Mouse (Mus musculus) limb, embryonic 13.5 days (tissue): ENCODE measurements around the gene Inpp5f. TPM values are rescaled to one million over a fixed set of nuclear protein-coding genes. Genes with fewer than 3 reads are reported as not detected.
"Not testable (repeated sequence)": the region's sequence is repeated elsewhere in the genome, so short reads cannot be mapped to it uniquely, and the experiment has no call there.

Experiments
- ATAC-seq: fragments of 200-750 bp; cut with Nextera tagmentation; 2 replicates; pipeline ENCODE4 v1.8.0; 2017; ENCODE audit warnings: low read depth, moderate number of reproducible peaks, moderate TSS enrichment; ENCODE audit not compliant: low FRiP score
- H3K27ac ChIP-seq: fragments of 300-500 bp; sonication (generic); 2 replicates; pipeline ENCODE4 v1.5.1; 2015; ENCODE audit warnings: inconsistent platforms, mild to moderate bottlenecking, moderate library complexity
- H3K27me3 ChIP-seq: fragments of 300-500 bp; sonication (generic); 2 replicates; pipeline ENCODE4 v1.6.1; 2015; ENCODE audit warnings: mild to moderate bottlenecking, inconsistent platforms
- H3K36me3 ChIP-seq: fragments of 300-500 bp; sonication (generic); 2 replicates; pipeline ENCODE4 v1.6.1; 2015; ENCODE audit warnings: inconsistent platforms, mild to moderate bottlenecking, moderate library complexity
- H3K4me1 ChIP-seq: fragments of 300-500 bp; sonication (generic); 2 replicates; pipeline ENCODE4 v1.6.1; 2015; ENCODE audit warnings: inconsistent platforms
- H3K4me2 ChIP-seq: fragments of 300-500 bp; sonication (generic); replicated peaks from 2 replicates; pipeline ENCODE4 v1.6.1; 2015; ENCODE audit warnings: inconsistent platforms, mild to moderate bottlenecking, moderate library complexity
- H3K4me3 ChIP-seq: fragments of 300-500 bp; sonication (generic); 2 replicates; pipeline ENCODE4 v1.5.1; 2015; ENCODE audit warnings: moderate library complexity, mild to moderate bottlenecking, inconsistent platforms
- H3K9ac ChIP-seq: fragments of 300-500 bp; sonication (generic); 2 replicates; pipeline ENCODE4 v1.6.1; 2015; ENCODE audit warnings: mild to moderate bottlenecking, inconsistent platforms
- H3K9me3 ChIP-seq: fragments of 300-500 bp; sonication (generic); 2 replicates; pipeline ENCODE4 v1.6.1; 2016; ENCODE audit warnings: inconsistent platforms
- WGBS: fragments of 180-500 bp; shearing (Covaris S2); methylation state at CpG from one replicate; pipeline ENCODE4 v1.1.7; 2015; 5-methylcytosine and 5-hydroxymethylcytosine counted together
- polyA plus RNA-seq: library from polyadenylated mRNA; unstranded; fragments of >200 nt; fragmentation: Nextera tagmentation; extraction: Ambion mirVana; gene quantifications from 2 replicates; pipeline ENCODE4 v1.2.1, GENCODE M21; 2015

Gene Inpp5f
- polyA plus RNA-seq, 1 experiment from 2014 or later: 19.9 TPM

DNA sequence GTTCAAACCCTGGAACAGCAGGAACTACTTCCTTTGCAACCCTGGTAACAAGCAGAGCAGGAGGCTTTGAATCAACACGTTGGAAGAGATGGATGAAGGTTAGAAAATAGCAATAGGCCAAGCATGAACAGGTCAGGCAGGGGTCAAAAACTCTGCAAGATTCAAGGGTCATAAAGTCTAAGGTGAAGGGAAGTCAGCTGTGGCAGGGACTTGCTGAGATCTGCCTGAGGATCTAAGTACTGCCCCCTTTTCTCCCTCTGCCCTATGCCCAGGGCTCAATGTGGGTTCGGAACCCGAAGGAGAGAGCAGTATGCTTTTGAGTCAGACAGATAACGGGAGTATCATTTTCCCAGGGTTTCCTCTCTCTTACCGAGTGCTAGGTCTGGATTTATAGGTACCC lies 9.3 kb upstream of the Inpp5f start:
- Histone ChIP-seq H3K4me2 (no peak overlapping the region), H3K9me3 (peaks cover 3% of the 10 kb centered on the region; the same call in 1 of the 2 replicates), H3K4me1 (no peaks in the 10 kb centered on the region), H3K36me3 (no peaks in the 10 kb centered on the region), H3K9ac (no peak overlapping the region), H3K27ac (no peak overlapping the region), H3K4me3 (no peak overlapping the region), H3K27me3 (no peaks in the 10 kb centered on the region)
- no peak for ATAC-seq
- WGBS: 71% methylated on average over 5 of the region's 5 CpGs

DNA sequence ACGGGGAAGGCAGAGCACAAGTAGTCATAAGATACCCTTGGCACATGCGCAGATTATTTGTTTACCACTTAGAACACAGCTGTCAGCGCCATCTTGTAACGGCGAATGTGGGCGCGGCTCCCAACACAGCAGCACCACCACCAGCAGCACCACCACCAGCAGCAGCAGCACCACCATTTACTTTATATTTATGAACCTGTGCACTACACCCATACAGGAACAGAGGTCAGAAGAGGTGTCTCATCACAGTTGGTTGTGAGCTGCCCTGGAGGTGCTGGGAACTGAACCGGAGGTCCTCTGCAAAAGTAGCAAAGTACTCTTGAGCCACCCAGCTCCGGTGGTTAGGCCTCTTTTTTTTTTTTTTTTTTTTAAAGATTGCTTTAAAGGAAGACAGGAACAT lies 1.2 kb upstream of the Inpp5f start:
- ATAC-seq: not testable (repeated sequence)
- WGBS: 98% methylated on average over 8 of the region's 9 CpGs

GRCm38 (mm10) chr7:128610490-128610889 lies 638 bp upstream of the Inpp5f start:
- Histone ChIP-seq H3K4me3 (peak overlapping the region; percentile 78), H3K27ac (0 out of 2 replicates have a peak overlapping the region, but pooled peaks have one; percentile 24), H3K27me3 (no peaks in the 10 kb centered on the region), H3K4me2 (peak overlapping the region; percentile 80), H3K9ac (no peak overlapping the region), H3K9me3 (no peaks in the 10 kb centered on the region), H3K36me3 (no peaks in the 10 kb centered on the region), H3K4me1 (peaks cover 14% of the 10 kb centered on the region)
- no peak for ATAC-seq
- 86% methylated on average over 6 of the region's 6 CpGs for WGBS

More for the DNA sequence above, 1.2 kb upstream of the Inpp5f start:
- not testable (repeated sequence) for H3K27ac ChIP-seq, H3K9me3 ChIP-seq, H3K27me3 ChIP-seq, H3K4me2 ChIP-seq, H3K4me3 ChIP-seq, H3K9ac ChIP-seq, H3K36me3 ChIP-seq
- peaks cover 14% of the 10 kb centered on the region for H3K4me1 ChIP-seq

DNA sequence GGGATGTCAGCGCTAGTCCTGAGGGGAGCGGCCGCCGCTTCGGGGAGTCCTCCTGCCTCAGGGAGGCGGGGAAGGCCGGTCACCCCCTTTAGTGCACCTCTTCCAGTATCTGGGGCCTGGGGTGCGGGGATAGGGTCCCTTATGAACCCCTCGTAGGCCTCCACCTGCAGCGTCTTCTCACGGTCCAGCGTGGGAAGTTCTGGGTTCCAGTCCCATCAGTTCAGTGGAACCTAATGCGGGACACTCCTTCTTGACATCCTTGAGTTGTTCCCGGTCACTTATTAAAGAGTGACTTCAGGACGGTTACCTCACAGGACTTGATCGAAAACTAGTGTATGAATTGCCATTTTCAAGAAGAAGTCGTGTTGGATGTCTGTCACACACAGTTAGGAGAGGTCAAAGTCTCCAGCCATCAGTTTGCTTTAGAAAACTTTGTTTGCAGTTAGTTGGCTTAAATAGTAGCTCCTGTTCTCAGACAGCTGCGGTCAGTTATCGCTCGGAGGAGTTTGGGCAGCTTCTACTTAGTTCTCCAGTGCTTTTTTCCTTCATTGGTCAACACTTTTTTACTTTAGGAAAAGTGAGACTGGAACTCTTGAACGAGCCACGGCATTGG lies 777 bp downstream of the Inpp5f start:
- WGBS: 19% methylated on average over 22 of the region's 22 CpGs
- Histone ChIP-seq H3K9ac (peak overlapping the region; percentile 86), H3K36me3 (no peaks in the 10 kb centered on the region), H3K27me3 (no peaks in the 10 kb centered on the region), H3K4me1 (peaks cover 14% of the 10 kb centered on the region), H3K4me2 (peak overlapping the region; percentile 80), H3K4me3 (peak overlapping the region; percentile 78), H3K27ac (peak overlapping the region; percentile 70; the same call in 1 of the 2 replicates), H3K9me3 (no peaks in the 10 kb centered on the region)
- ATAC-seq: no peak

DNA sequence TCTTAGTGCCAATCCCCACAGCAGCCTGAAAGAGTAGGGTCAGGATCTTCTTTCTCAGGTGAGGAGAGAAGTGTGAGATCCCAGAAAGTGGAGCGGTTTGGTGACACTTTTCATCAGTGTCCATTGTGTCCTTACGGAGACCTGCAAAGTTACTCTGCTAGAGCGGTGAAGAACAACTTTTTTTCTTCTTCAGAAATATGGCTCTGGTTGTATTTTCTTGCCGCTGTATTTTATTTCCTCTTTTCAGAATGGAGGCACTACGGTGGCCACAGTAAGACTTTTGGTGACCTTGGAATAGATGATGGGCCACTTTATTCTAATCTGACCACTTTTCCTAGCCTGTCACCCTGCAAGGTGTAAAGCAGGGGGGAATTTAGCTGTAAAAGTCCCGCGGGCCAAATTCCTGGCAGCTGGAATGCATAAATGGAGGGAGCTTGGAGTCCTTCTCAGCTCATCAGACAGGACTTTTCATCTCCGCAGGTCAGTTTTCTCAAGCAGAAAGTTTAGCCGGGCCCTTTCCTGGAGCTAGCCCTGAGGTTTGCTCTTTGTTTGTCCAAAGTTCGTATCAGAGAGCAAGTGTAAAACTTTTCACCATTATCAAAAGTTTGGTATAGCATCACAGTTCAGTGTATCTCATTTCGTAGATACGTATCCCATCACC lies 1.5 kb downstream of the Inpp5f start:
- H3K27ac ChIP-seq: no peak overlapping the region
- no peak for ATAC-seq
- H3K36me3 ChIP-seq: no peaks in the 10 kb centered on the region
- no peak overlapping the region for H3K9ac ChIP-seq
- H3K27me3 ChIP-seq: no peaks in the 10 kb centered on the region
- H3K4me3 ChIP-seq: peak overlapping the region; percentile 78; the same call in 1 of the 2 replicates
- no peaks in the 10 kb centered on the region for H3K9me3 ChIP-seq
- peaks cover 14% of the 10 kb centered on the region for H3K4me1 ChIP-seq
- 68% methylated on average over 12 of the region's 12 CpGs for WGBS
- H3K4me2 ChIP-seq: peak overlapping the region; percentile 80

- no peak overlapping the region for H3K9ac ChIP-seq
- no peak for ATAC-seq
- H3K4me3 ChIP-seq: no peak overlapping the region
- H3K27ac ChIP-seq: no peak overlapping the region
- H3K27me3 ChIP-seq: no peaks in the 10 kb centered on the region
- H3K9me3 ChIP-seq: no peaks in the 10 kb centered on the region
- 90% methylated on average over 2 of the region's 2 CpGs for WGBS
- H3K36me3 ChIP-seq: no peaks in the 10 kb centered on the region
- H3K4me1 ChIP-seq: peaks cover 14% of the 10 kb centered on the region
- H3K4me2 ChIP-seq: no peak overlapping the region
These were observed 2.5 kb downstream of the Inpp5f start for GRCm38 (mm10) chr7:128613578-128613977.

GRCm38 (mm10) chr7:128617587-128617986 lies 6.5 kb downstream of the Inpp5f start:
- H3K4me3 ChIP-seq: no peak overlapping the region
- no peaks in the 10 kb centered on the region for H3K27me3 ChIP-seq
- H3K4me2 ChIP-seq: no peak overlapping the region
- no peak for ATAC-seq
- H3K36me3 ChIP-seq: no peaks in the 10 kb centered on the region
- no peak overlapping the region for H3K27ac ChIP-seq
- no peaks in the 10 kb centered on the region for H3K9me3 ChIP-seq
- 85% methylated on average over 1 of the region's 1 CpGs for WGBS
- no peak overlapping the region for H3K9ac ChIP-seq
- H3K4me1 ChIP-seq: peaks cover 12% of the 10 kb centered on the region

DNA sequence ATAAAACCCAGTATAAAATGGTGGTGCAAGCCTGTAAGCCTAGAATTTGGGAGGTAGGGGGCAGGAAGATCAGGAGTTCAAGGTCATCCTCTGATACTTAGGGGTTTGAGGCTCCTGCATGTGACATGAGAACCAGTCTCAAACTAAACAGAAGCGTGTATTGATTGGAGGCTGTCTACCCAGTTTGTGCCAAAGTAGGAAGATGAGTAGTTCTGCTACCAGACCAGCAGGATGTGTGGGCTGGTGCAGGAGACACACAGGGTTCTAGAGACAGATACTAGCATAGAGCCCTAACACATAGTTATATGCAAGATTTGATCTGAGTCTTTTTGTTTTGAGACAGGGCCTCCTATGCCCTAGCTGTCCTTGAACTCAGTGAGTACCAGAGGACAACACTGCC lies 9.1 kb downstream of the Inpp5f start:
- Histone ChIP-seq H3K27me3 (no peaks in the 10 kb centered on the region), H3K9me3 (no peaks in the 10 kb centered on the region), H3K9ac (no peak overlapping the region), H3K4me2 (no peak overlapping the region), H3K27ac (no peak overlapping the region), H3K36me3 (no peaks in the 10 kb centered on the region), H3K4me1 (peaks cover 7% of the 10 kb centered on the region; the same call in 1 of the 2 replicates), H3K4me3 (no peak overlapping the region)
- 100% methylated on average over 1 of the region's 1 CpGs for WGBS
- ATAC-seq: no peak

- no peak overlapping the region for H3K27ac ChIP-seq
- WGBS: 60% methylated on average over 7 of the region's 7 CpGs
- no peak for ATAC-seq
These were observed 11.3 kb downstream of the Inpp5f start for GRCm38 (mm10) chr7:128622266-128622961.

DNA sequence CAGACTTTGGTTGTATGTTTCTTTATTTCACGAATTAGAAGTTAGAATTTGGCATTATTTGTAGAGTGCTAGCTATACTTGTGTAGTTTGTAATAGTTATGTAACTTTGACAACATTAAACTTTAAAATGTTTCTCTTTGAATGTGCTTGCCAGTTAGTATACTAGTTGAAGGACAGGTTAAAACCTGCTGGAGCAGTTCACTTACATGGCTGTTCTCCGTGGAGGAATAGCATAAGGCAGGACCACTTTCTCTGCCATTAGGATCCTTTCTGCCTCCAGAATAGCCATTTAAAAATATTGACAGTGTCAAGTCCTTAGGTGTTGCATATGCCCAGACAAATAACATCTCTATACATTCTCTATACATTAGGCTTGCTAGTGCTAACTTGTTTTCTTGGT lies 11.9 kb downstream of the Inpp5f start:
- H3K9me3 ChIP-seq: no peaks in the 10 kb centered on the region
- H3K27me3 ChIP-seq: no peaks in the 10 kb centered on the region
- H3K9ac ChIP-seq: no peak overlapping the region
- no peaks in the 10 kb centered on the region for H3K36me3 ChIP-seq
- no peak for ATAC-seq
- no peak overlapping the region for H3K27ac ChIP-seq
- no peak overlapping the region for H3K4me2 ChIP-seq
- H3K4me1 ChIP-seq: peaks cover 7% of the 10 kb centered on the region; the same call in 1 of the 2 replicates
- no peak overlapping the region for H3K4me3 ChIP-seq
- WGBS: 77% methylated on average over 2 of the region's 2 CpGs

More at GRCm38 (mm10) chr7:128622266-128622961, 11.3 kb downstream of the Inpp5f start:
- H3K27me3 ChIP-seq: no peaks in the 10 kb centered on the region
- H3K9ac ChIP-seq: no peak overlapping the region
- H3K4me3 ChIP-seq: no peak overlapping the region
- no peaks in the 10 kb centered on the region for H3K36me3 ChIP-seq
- peaks cover 7% of the 10 kb centered on the region; the same call in 1 of the 2 replicates for H3K4me1 ChIP-seq
- H3K9me3 ChIP-seq: no peaks in the 10 kb centered on the region
- no peak overlapping the region for H3K4me2 ChIP-seq

DNA sequence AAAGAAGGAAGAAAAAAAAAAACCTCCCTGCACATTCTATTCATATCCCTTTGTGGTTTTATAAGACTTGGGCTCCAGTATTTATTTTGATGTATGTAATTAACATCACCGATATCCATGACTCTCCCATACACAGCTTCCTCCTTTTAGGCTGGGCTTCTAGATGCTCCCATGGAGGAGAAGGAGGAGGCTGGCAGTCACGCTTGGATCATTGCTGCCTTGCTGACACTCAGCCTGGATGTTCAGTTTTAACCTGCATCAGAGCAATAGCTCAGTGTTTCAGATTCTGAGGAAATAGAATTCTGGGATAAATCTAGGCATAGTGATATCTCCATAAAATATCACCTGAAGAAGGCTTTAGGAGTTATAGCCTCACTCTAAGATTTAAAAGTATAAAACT lies 14.3 kb downstream of the Inpp5f start:
- Histone ChIP-seq H3K27me3 (no peaks in the 10 kb centered on the region), H3K4me2 (no peak overlapping the region), H3K4me3 (no peak overlapping the region), H3K9me3 (no peaks in the 10 kb centered on the region), H3K36me3 (no peaks in the 10 kb centered on the region), H3K27ac (no peak overlapping the region), H3K4me1 (peaks cover 7% of the 10 kb centered on the region; the same call in 1 of the 2 replicates), H3K9ac (no peak overlapping the region)
- ATAC-seq: no peak
- WGBS: 90% methylated on average over 2 of the region's 2 CpGs

GRCm38 (mm10) chr7:128626601-128627000 lies 15.5 kb downstream of the Inpp5f start:
- no peak for ATAC-seq
- H3K36me3 ChIP-seq: no peaks in the 10 kb centered on the region
- no peaks in the 10 kb centered on the region for H3K27me3 ChIP-seq
- H3K27ac ChIP-seq: no peak overlapping the region
- no peak overlapping the region for H3K4me2 ChIP-seq
- peaks cover 7% of the 10 kb centered on the region; the same call in 1 of the 2 replicates for H3K4me1 ChIP-seq
- no peak overlapping the region for H3K9ac ChIP-seq
- 72% methylated on average over 4 of the region's 5 CpGs for WGBS
- H3K4me3 ChIP-seq: no peak overlapping the region
- H3K9me3 ChIP-seq: no peaks in the 10 kb centered on the region
